Mouse (Mus musculus): ENCODE measurements around the gene 0610040J01Rik. TPM values are rescaled to one million over a fixed set of nuclear protein-coding genes. Genes with fewer than 3 reads are reported as not detected.

Gene 0610040J01Rik
- polyA plus RNA-seq, 1 experiment from 2014 or later: 4.5 TPM

- Histone ChIP-seq H3K4me2 (no peak overlapping the region), H3K9me3 (no peaks in the 10 kb centered on the region), H3K4me3 (no peak overlapping the region), H3K9ac (no peak overlapping the region), H3K27me3 (no peaks in the 10 kb centered on the region), H3K36me3 (no peaks in the 10 kb centered on the region), H3K27ac (replicated peaks) (no peak overlapping the region), H3K4me1 (replicated peaks) (no peaks in the 10 kb centered on the region)
- WGBS: 87% methylated on average over 3 of the region's 3 CpGs
- no peak for ATAC-seq (ENCODE audit: low read depth)
Observed at GRCm38 (mm10) chr5:63834435-63834834, 22.3 kb downstream of the 0610040J01Rik start.

DNA sequence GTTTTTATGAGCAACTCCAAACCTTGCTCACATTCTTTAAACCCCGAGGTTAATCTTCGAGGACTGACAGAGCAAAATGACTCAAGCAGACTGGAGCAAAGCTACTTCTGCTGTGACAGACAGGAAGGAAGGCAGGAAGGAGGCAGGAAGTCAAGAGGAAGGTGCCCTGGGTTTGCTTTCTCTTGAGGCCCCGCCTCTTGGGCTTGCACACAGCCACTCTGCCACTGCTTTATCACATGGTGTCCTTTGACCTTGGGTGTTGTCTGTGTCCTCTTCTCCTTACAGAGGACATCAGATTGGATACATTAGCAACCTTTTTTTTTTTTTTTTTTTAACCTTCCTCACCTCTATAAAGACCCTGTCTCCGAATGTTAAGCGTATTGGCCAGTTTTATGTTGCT is 25.0 kb downstream of the 0610040J01Rik start:
- no peaks in the 10 kb centered on the region for H3K27me3 ChIP-seq
- H3K9ac ChIP-seq: no peak overlapping the region
- no peaks in the 10 kb centered on the region for H3K9me3 ChIP-seq
- H3K4me2 ChIP-seq: no peak overlapping the region
- WGBS: 88% methylated on average over 5 of the region's 5 CpGs
- no peaks in the 10 kb centered on the region for H3K36me3 ChIP-seq
- ATAC-seq (ENCODE audit: low read depth): no peak
- H3K4me1 ChIP-seq (replicated peaks): 0 out of 2 replicates have a peak, but pooled peaks cover 6% of the 10 kb centered on the region
- no peak overlapping the region for H3K4me3 ChIP-seq
- H3K27ac ChIP-seq (replicated peaks): no peak overlapping the region

- no peaks in the 10 kb centered on the region for H3K36me3 ChIP-seq
- H3K27ac ChIP-seq (replicated peaks): no peak overlapping the region
- H3K27me3 ChIP-seq: no peaks in the 10 kb centered on the region
- H3K4me2 ChIP-seq: no peak overlapping the region
- no peak overlapping the region for H3K9ac ChIP-seq
- no peak for ATAC-seq (ENCODE audit: low read depth)
- H3K9me3 ChIP-seq: no peaks in the 10 kb centered on the region
- WGBS: 91% methylated on average over 2 of the region's 2 CpGs
- H3K4me3 ChIP-seq: no peak overlapping the region
- H3K4me1 ChIP-seq (replicated peaks): 0 out of 2 replicates have a peak, but pooled peaks cover 6% of the 10 kb centered on the region
Observed at GRCm38 (mm10) chr5:63837851-63838250, 25.7 kb downstream of the 0610040J01Rik start.

GRCm38 (mm10) chr5:63839801-63840416 is 27.7 kb downstream of the 0610040J01Rik start:
- Histone ChIP-seq H3K36me3 (no peaks in the 10 kb centered on the region), H3K27ac (replicated peaks) (no peak overlapping the region), H3K4me1 (replicated peaks) (0 out of 2 replicates have a peak, but pooled peaks cover 6% of the 10 kb centered on the region), H3K4me2 (no peak overlapping the region), H3K9ac (no peak overlapping the region), H3K9me3 (no peaks in the 10 kb centered on the region), H3K4me3 (no peak overlapping the region), H3K27me3 (no peaks in the 10 kb centered on the region)
- WGBS: 67% methylated on average over 12 of the region's 12 CpGs
- ATAC-seq (ENCODE audit: low read depth): no peak; the same call in 1 of the 2 replicates

DNA sequence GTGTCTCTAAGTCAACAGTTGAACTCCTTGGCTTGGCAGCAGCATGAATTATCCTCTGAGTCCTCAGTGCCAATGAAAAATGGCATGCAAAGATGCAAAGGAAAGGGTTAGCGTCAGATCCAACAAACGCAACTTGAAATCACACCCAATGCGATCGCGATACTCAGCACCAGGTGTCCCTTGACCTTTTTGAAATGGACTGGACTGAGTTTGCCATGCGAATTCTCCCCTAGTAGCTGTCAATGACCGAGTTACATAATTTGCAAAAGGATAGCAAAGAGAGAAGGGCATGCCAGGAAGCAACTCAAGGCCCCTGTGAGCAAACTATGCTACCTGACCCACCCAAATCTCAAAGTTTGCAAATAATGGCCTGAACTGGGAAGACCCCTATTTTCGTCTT is 34.9 kb downstream of the 0610040J01Rik start:
- no peak for ATAC-seq (ENCODE audit: low read depth)
- Histone ChIP-seq H3K4me2 (no peak overlapping the region), H3K9ac (no peak overlapping the region), H3K36me3 (no peaks in the 10 kb centered on the region), H3K9me3 (peaks cover 8% of the 10 kb centered on the region; the same call in 1 of the 2 replicates), H3K4me1 (replicated peaks) (no peaks in the 10 kb centered on the region), H3K27ac (replicated peaks) (no peak overlapping the region), H3K4me3 (no peak overlapping the region), H3K27me3 (no peaks in the 10 kb centered on the region)
- 95% methylated on average over 8 of the region's 8 CpGs for WGBS

GRCm38 (mm10) chr5:63847541-63848226 is 35.5 kb downstream of the 0610040J01Rik start:
- Histone ChIP-seq H3K4me2 (no peak overlapping the region), H3K9me3 (peaks cover 8% of the 10 kb centered on the region; the same call in 1 of the 2 replicates), H3K27ac (replicated peaks) (no peak overlapping the region), H3K36me3 (no peaks in the 10 kb centered on the region), H3K4me3 (no peak overlapping the region), H3K4me1 (replicated peaks) (no peaks in the 10 kb centered on the region), H3K9ac (no peak overlapping the region), H3K27me3 (no peaks in the 10 kb centered on the region)
- no peak for ATAC-seq (ENCODE audit: low read depth)
- 90% methylated on average over 13 of the region's 13 CpGs for WGBS

DNA sequence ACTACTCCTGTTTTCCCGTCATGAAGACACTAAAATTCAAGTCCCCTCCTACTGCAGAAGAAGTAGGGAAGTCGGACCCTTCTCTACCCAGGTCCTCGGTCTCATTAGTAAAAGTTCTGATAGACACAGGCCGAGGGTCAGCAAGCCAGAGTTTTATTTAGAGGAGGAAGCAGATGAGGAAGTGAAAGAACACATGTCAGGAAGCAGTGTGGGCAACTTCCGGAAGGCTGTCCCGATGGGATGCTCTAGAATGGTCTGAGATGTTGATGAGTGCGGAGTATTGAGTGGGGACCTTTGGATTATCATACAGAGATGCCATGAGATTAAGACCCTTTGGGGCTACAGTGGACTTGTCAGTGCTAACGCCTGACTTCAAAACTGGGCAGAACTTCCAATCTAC is 46.7 kb downstream of the 0610040J01Rik start:
- Histone ChIP-seq H3K4me2 (no peak overlapping the region), H3K27me3 (no peaks in the 10 kb centered on the region), H3K36me3 (no peaks in the 10 kb centered on the region), H3K9ac (no peak overlapping the region), H3K4me1 (replicated peaks) (no peaks in the 10 kb centered on the region), H3K9me3 (no peaks in the 10 kb centered on the region), H3K4me3 (no peak overlapping the region), H3K27ac (replicated peaks) (no peak overlapping the region)
- 89% methylated on average over 8 of the region's 8 CpGs for WGBS
- no peak for ATAC-seq (ENCODE audit: low read depth)

GRCm38 (mm10) chr5:63867421-63867820 is 55.3 kb downstream of the 0610040J01Rik start:
- ATAC-seq (ENCODE audit: low read depth): no peak
- H3K4me1 ChIP-seq (replicated peaks): peaks cover 7% of the 10 kb centered on the region; the same call in 1 of the 2 replicates

DNA sequence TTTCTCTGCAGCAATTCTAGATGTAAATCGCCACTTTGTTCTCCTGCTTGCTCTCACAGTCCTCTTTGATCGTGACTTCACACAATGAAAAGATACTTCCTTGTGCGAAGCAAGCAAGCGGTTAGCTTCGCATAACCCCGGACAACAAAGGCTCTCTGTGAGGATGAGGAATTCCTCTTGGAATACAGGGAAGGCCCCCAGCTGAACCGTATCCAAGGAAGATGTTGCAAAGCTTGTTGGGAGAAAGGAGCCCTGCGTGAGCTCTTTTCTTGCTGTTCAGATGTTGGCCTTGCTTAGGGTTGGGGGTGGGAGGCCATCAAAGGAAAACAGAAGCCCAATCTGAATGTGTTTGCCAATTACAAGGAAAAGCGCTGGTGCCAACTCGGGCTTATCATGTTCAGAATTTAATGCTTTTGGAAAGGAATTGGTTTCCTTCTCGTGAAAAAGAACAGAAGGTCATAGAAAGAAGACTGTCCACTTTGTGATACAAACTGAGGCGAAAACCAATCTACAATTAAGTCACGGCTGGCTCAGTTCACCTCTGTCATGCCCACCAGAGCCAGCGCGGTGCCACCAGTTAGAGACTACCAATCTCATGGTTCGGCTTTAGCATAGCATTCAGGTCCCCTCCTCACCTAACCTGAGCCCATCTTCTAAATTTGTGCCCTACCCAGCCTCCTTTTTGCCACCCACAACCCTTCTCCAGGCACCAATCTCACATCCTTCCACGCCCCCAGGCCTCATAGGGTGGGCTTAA is 60.2 kb downstream of the 0610040J01Rik start:
- Histone ChIP-seq H3K27ac (replicated peaks) (peak overlapping the region; percentile 14), H3K9ac (no peak overlapping the region)
- peak; percentile 62; the same call in 1 of the 2 replicates for ATAC-seq (ENCODE audit: low read depth)

More at GRCm38 (mm10) chr5:63867421-63867820, 55.3 kb downstream of the 0610040J01Rik start:
- Histone ChIP-seq H3K4me3 (no peak overlapping the region), H3K9me3 (no peaks in the 10 kb centered on the region), H3K4me2 (no peak overlapping the region), H3K27me3 (no peaks in the 10 kb centered on the region), H3K9ac (no peak overlapping the region), H3K27ac (replicated peaks) (no peak overlapping the region), H3K36me3 (no peaks in the 10 kb centered on the region)
- WGBS: 28% methylated on average over 3 of the region's 3 CpGs

GRCm38 (mm10) chr5:63874880-63875279 is 62.7 kb downstream of the 0610040J01Rik start:
- Histone ChIP-seq H3K4me1 (replicated peaks) (peaks cover 10% of the 10 kb centered on the region; the same call in 1 of the 2 replicates), H3K36me3 (no peaks in the 10 kb centered on the region), H3K27me3 (no peaks in the 10 kb centered on the region), H3K9me3 (no peaks in the 10 kb centered on the region), H3K27ac (replicated peaks) (no peak overlapping the region), H3K4me3 (no peak overlapping the region), H3K9ac (no peak overlapping the region), H3K4me2 (no peak overlapping the region)
- 67% methylated on average over 16 of the region's 16 CpGs for WGBS
- no peak for ATAC-seq (ENCODE audit: low read depth)

More for the DNA sequence above, 60.2 kb downstream of the 0610040J01Rik start:
- peaks cover 10% of the 10 kb centered on the region; the same call in 1 of the 2 replicates for H3K4me1 ChIP-seq (replicated peaks)
- no peak overlapping the region for H3K4me3 ChIP-seq
- no peaks in the 10 kb centered on the region for H3K36me3 ChIP-seq
- H3K4me2 ChIP-seq: peak overlapping the region; percentile 27
- no peaks in the 10 kb centered on the region for H3K27me3 ChIP-seq
- H3K9me3 ChIP-seq: no peaks in the 10 kb centered on the region
- WGBS: 29% methylated on average over 17 of the region's 17 CpGs

- no peak for ATAC-seq (ENCODE audit: low read depth)
- no peak overlapping the region for H3K4me2 ChIP-seq
- no peaks in the 10 kb centered on the region for H3K36me3 ChIP-seq
- H3K9ac ChIP-seq: no peak overlapping the region
- H3K4me3 ChIP-seq: no peak overlapping the region
- WGBS: 83% methylated on average over 4 of the region's 4 CpGs
- H3K27me3 ChIP-seq: no peaks in the 10 kb centered on the region
- peaks cover 10% of the 10 kb centered on the region; the same call in 1 of the 2 replicates for H3K4me1 ChIP-seq (replicated peaks)
- H3K27ac ChIP-seq (replicated peaks): no peak overlapping the region
- H3K9me3 ChIP-seq: no peaks in the 10 kb centered on the region
Observed at GRCm38 (mm10) chr5:63876081-63876480, 63.9 kb downstream of the 0610040J01Rik start.

DNA sequence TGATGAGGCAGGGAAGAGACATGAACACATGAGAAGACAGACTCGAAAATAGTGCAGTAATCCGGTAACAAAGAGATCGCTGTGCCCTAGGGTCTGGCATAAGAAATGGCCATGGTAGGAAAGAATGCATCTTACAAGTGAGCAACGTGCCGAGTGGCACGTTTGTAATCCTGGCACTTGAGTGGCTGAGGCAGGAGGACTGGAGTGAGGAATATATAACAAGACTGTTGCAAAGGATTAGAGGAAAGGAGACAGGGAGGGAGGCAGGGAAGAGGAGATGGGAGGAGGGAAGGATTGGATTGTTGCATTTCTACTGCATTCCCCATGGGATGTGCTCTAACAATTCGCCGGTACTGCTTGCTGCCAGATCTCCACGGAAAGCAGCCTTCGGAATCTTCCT is 66.9 kb downstream of the 0610040J01Rik start:
- no peaks in the 10 kb centered on the region for H3K36me3 ChIP-seq
- ATAC-seq (ENCODE audit: low read depth): no peak
- 81% methylated on average over 10 of the region's 10 CpGs for whole genome bisulfite sequencing

More for the DNA sequence above, 66.9 kb downstream of the 0610040J01Rik start:
- Histone ChIP-seq H3K27me3 (no peaks in the 10 kb centered on the region), H3K4me3 (no peak overlapping the region), H3K9me3 (no peaks in the 10 kb centered on the region), H3K4me1 (replicated peaks) (no peaks in the 10 kb centered on the region), H3K27ac (replicated peaks) (no peak overlapping the region), H3K9ac (no peak overlapping the region), H3K4me2 (no peak overlapping the region)
